Mouse (Mus musculus): Measurements from ENCODE around the gene Zfp36l1. TPM values are rescaled to one million over a fixed set of nuclear protein-coding genes. Genes with fewer than 3 reads are reported as not detected.

Gene Zfp36l1
- polyA plus RNA-seq, 1 experiment from 2014 or later, result 149 TPM

- H3K4me3 ChIP-seq, result no peak overlapping the region
- H3K27ac ChIP-seq, result no peak overlapping the region
- no peak overlapping the region for H3K4me2 ChIP-seq
- ATAC-seq (ENCODE audit: insufficient number of reproducible peaks, insufficient read depth, low FRiP score, low TSS enrichment, low read depth), result no peak
- no peaks in the 10 kb centered on the region for H3K27me3 ChIP-seq
- no peaks in the 10 kb centered on the region for H3K9me3 ChIP-seq
- H3K9ac ChIP-seq, result no peak overlapping the region
- 23% methylated on average over 7 of the region's 7 CpGs for WGBS
- peaks cover 21% of the 10 kb centered on the region for H3K4me1 ChIP-seq
- H3K36me3 ChIP-seq, result no peaks in the 10 kb centered on the region
Observed at GRCm38 (mm10) chr12:80141470-80141869, 28.7 kb upstream of the Zfp36l1 start.

- no peak overlapping the region for H3K9ac ChIP-seq
- WGBS, result 74% methylated on average over 8 of the region's 8 CpGs
- ATAC-seq (ENCODE audit: insufficient number of reproducible peaks, insufficient read depth, low FRiP score, low TSS enrichment, low read depth), result no peak
Observed at GRCm38 (mm10) chr12:80141011-80141410, 28.2 kb upstream of the Zfp36l1 start.

GRCm38 (mm10) chr12:80137744-80138143, 24.9 kb upstream of the Zfp36l1 start:
- ATAC-seq (ENCODE audit: insufficient number of reproducible peaks, insufficient read depth, low FRiP score, low TSS enrichment, low read depth), result no peak
- Histone ChIP-seq H3K4me2 (no peak overlapping the region), H3K36me3 (no peaks in the 10 kb centered on the region), H3K4me1 (peaks cover 16% of the 10 kb centered on the region), H3K9me3 (no peaks in the 10 kb centered on the region), H3K4me3 (no peak overlapping the region), H3K9ac (no peak overlapping the region), H3K27ac (no peak overlapping the region), H3K27me3 (no peaks in the 10 kb centered on the region)
- 77% methylated on average over 1 of the region's 1 CpGs for WGBS

More at GRCm38 (mm10) chr12:80141011-80141410, 28.2 kb upstream of the Zfp36l1 start:
- H3K27me3 ChIP-seq, result no peaks in the 10 kb centered on the region
- no peaks in the 10 kb centered on the region for H3K36me3 ChIP-seq
- no peak overlapping the region for H3K27ac ChIP-seq
- no peaks in the 10 kb centered on the region for H3K9me3 ChIP-seq
- H3K4me3 ChIP-seq, result no peak overlapping the region
- H3K4me2 ChIP-seq, result no peak overlapping the region
- peaks cover 17% of the 10 kb centered on the region for H3K4me1 ChIP-seq

GRCm38 (mm10) chr12:80137246-80137645, 24.4 kb upstream of the Zfp36l1 start:
- Histone ChIP-seq H3K9ac (no peak overlapping the region), H3K36me3 (no peaks in the 10 kb centered on the region), H3K4me3 (no peak overlapping the region), H3K9me3 (no peaks in the 10 kb centered on the region), H3K4me1 (peaks cover 18% of the 10 kb centered on the region), H3K27me3 (no peaks in the 10 kb centered on the region), H3K27ac (no peak overlapping the region), H3K4me2 (no peak overlapping the region)
- whole genome bisulfite sequencing, result 69% methylated on average over 6 of the region's 6 CpGs
- ATAC-seq (ENCODE audit: insufficient number of reproducible peaks, insufficient read depth, low FRiP score, low TSS enrichment, low read depth), result no peak

- no peak for ATAC-seq (ENCODE audit: insufficient number of reproducible peaks, insufficient read depth, low FRiP score, low TSS enrichment, low read depth)
- Histone ChIP-seq H3K4me3 (no peak overlapping the region), H3K27me3 (no peaks in the 10 kb centered on the region), H3K9me3 (no peaks in the 10 kb centered on the region), H3K4me2 (no peak overlapping the region), H3K9ac (no peak overlapping the region), H3K4me1 (peaks cover 24% of the 10 kb centered on the region), H3K36me3 (no peaks in the 10 kb centered on the region), H3K27ac (no peak overlapping the region)
- 91% methylated on average over 12 of the region's 12 CpGs for WGBS
Observed at GRCm38 (mm10) chr12:80136264-80136930, 23.6 kb upstream of the Zfp36l1 start.

- H3K27ac ChIP-seq, result no peak overlapping the region
- no peaks in the 10 kb centered on the region for H3K36me3 ChIP-seq
- no peak overlapping the region for H3K9ac ChIP-seq
- H3K4me3 ChIP-seq, result no peak overlapping the region
- H3K27me3 ChIP-seq, result no peaks in the 10 kb centered on the region
- H3K4me1 ChIP-seq, result peaks cover 28% of the 10 kb centered on the region
- no peak for ATAC-seq (ENCODE audit: insufficient number of reproducible peaks, insufficient read depth, low FRiP score, low TSS enrichment, low read depth)
- H3K9me3 ChIP-seq, result no peaks in the 10 kb centered on the region
- no peak overlapping the region for H3K4me2 ChIP-seq
- 81% methylated on average over 8 of the region's 8 CpGs for WGBS
Observed at GRCm38 (mm10) chr12:80135173-80135572, 22.4 kb upstream of the Zfp36l1 start.

GRCm38 (mm10) chr12:80133011-80133545, 20.3 kb upstream of the Zfp36l1 start:
- peak overlapping the region; percentile 97 for H3K27ac ChIP-seq
- peak overlapping the region; percentile 57; the same call in 1 of the 2 replicates for H3K4me3 ChIP-seq
- H3K4me2 ChIP-seq, result peak overlapping the region; percentile 86
- no peak; the same call in 1 of the 2 replicates for ATAC-seq (ENCODE audit: insufficient number of reproducible peaks, insufficient read depth, low FRiP score, low TSS enrichment, low read depth)
- 40% methylated on average over 9 of the region's 9 CpGs for WGBS
- no peaks in the 10 kb centered on the region for H3K36me3 ChIP-seq
- peaks cover 33% of the 10 kb centered on the region for H3K4me1 ChIP-seq
- no peaks in the 10 kb centered on the region for H3K9me3 ChIP-seq
- no peaks in the 10 kb centered on the region for H3K27me3 ChIP-seq
- H3K9ac ChIP-seq, result 0 out of 2 replicates have a peak overlapping the region, but pooled peaks have one; percentile 91

GRCm38 (mm10) chr12:80132250-80133003, 19.6 kb upstream of the Zfp36l1 start:
- peak overlapping the region; percentile 91 for H3K9ac ChIP-seq
- H3K36me3 ChIP-seq, result no peaks in the 10 kb centered on the region
- WGBS, result under 1% methylated on average over 65 of the region's 66 CpGs
- H3K27me3 ChIP-seq, result no peaks in the 10 kb centered on the region
- peak; percentile 80; the same call in 1 of the 2 replicates for ATAC-seq (ENCODE audit: insufficient number of reproducible peaks, insufficient read depth, low FRiP score, low TSS enrichment, low read depth)
- H3K4me1 ChIP-seq, result peaks cover 33% of the 10 kb centered on the region
- H3K27ac ChIP-seq, result peak overlapping the region; percentile 97
- peak overlapping the region; percentile 86 for H3K4me2 ChIP-seq
- peak overlapping the region; percentile 57 for H3K4me3 ChIP-seq
- H3K9me3 ChIP-seq, result no peaks in the 10 kb centered on the region

GRCm38 (mm10) chr12:80131359-80132249, 18.8 kb upstream of the Zfp36l1 start:
- ATAC-seq (ENCODE audit: insufficient number of reproducible peaks, insufficient read depth, low FRiP score, low TSS enrichment, low read depth), result no peak
- peak overlapping the region; percentile 97 for H3K27ac ChIP-seq
- H3K9me3 ChIP-seq, result no peaks in the 10 kb centered on the region
- peaks cover 3% of the 10 kb centered on the region for H3K36me3 ChIP-seq
- H3K4me3 ChIP-seq, result peak overlapping the region; percentile 57
- no peaks in the 10 kb centered on the region for H3K27me3 ChIP-seq
- H3K4me2 ChIP-seq, result peak overlapping the region; percentile 86
- H3K9ac ChIP-seq, result peak overlapping the region; percentile 91
- 50% methylated on average over 17 of the region's 17 CpGs for WGBS
- H3K4me1 ChIP-seq, result peaks cover 33% of the 10 kb centered on the region

- Histone ChIP-seq H3K4me1 (peaks cover 33% of the 10 kb centered on the region), H3K4me3 (peak overlapping the region; percentile 10; the same call in 1 of the 2 replicates), H3K27me3 (no peaks in the 10 kb centered on the region), H3K27ac (peak overlapping the region; percentile 97), H3K4me2 (peak overlapping the region; percentile 86), H3K36me3 (peaks cover 9% of the 10 kb centered on the region), H3K9me3 (no peaks in the 10 kb centered on the region), H3K9ac (peak overlapping the region; percentile 60; the same call in 1 of the 2 replicates)
- ATAC-seq (ENCODE audit: insufficient number of reproducible peaks, insufficient read depth, low FRiP score, low TSS enrichment, low read depth), result 0 out of 2 replicates have a peak, but pooled peaks have one; percentile 15
- WGBS, result 7% methylated on average over 6 of the region's 6 CpGs
Observed at GRCm38 (mm10) chr12:80130558-80131358, 17.9 kb upstream of the Zfp36l1 start.
